27 mouse cellular contexts compared by ENCODE assay signal in the genomic region with DNA sequence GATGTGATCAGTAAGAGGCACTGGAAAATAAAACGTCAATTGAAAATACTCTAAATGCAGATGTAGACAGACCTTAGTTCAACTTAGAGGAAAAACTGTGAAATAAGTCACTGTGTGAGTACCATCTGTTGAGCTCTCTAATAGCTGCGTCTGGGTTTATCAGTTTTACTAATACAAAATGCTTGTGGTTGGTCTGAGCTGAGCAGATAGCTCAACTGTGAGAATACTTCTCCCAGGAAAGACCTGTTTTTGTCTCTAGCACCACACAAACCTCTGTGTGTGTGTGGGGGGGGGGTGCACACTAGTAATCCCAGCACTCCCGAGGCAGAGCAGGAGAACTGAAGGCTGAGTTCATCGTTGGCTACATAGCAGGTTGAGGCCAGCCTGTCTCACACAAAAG. TPM values are rescaled to one million over a fixed set of nuclear protein-coding genes. Genes with fewer than 3 reads are reported as not detected.
A peak's percentile ranks its signal among the peaks of the same experiment; 100 is the strongest.
DNase-seq lines count a peak whose midpoint lies in the region; ATAC-seq and TF ChIP-seq lines count a peak whose summit lies in the region.
"Had no signal": no experiment of that assay in that cellular context is flagged by ENCODE, and none has a peak within 500 bp of the region (broad histone marks: within the 10 kb centered on the region; RNA-seq: fewer than 3 reads in every experiment).

No protein-coding gene starts in this region.

- no peak overlapping the region for H3K4me3 ChIP-seq in liver, embryonic 11.5 days (ENCODE audit: low read depth, low read length)
- H3K4me3 ChIP-seq in liver, embryonic 14.5 days (ENCODE audit: insufficient read depth in 1 of 2, low read depth in 2 of 2, low read length in 2 of 2), result no peak overlapping the region
- H3K4me3 ChIP-seq: embryonic facial prominence, embryonic 10.5 days; embryonic facial prominence, embryonic 13.5 days; erythroblast, embryonic 14.5 days; forebrain, embryonic 13.5 days; heart, adult 2 months; heart, embryonic 10.5 days; heart, embryonic 13.5 days; hindbrain, embryonic 12.5 days; hindbrain, embryonic 15.5 days had no signal

- WGBS in liver, embryonic 11.5 days, result 56% methylated on average over 4 of the region's 4 CpGs
- WGBS in liver, embryonic 14.5 days (ENCODE audit: insufficient replicate concordance), result 27% methylated on average over 4 of the region's 4 CpGs

- peak; percentile 52; the same call in 1 of the 2 replicates for TF ChIP-seq EP300 in liver, embryonic 14.5 days (IDR thresholded peaks at IDR 0.05; ENCODE audit: low read depth)

- no peaks in the 10 kb centered on the region for H3K27me3 ChIP-seq in liver, embryonic 11.5 days (replicated peaks; ENCODE audit: control insufficient read depth, insufficient read depth, low read length)
- H3K27me3 ChIP-seq in liver, embryonic 14.5 days (ENCODE audit: control insufficient read depth, insufficient read depth, low read length), result no peaks in the 10 kb centered on the region
- H3K27me3 ChIP-seq: embryonic facial prominence, embryonic 13.5 days; forebrain, embryonic 13.5 days; heart, embryonic 13.5 days; hindbrain, embryonic 12.5 days; hindbrain, embryonic 15.5 days had no signal

- peak; percentile 75 for ATAC-seq in liver, embryonic 11.5 days (replicated peaks; ENCODE audit: low FRiP score)
- ATAC-seq in liver, embryonic 14.5 days (ENCODE audit: insufficient read depth), result peak; percentile 48; the same call in 1 of the 2 replicates
- ATAC-seq in megakaryocyte progenitor cell, adult 5-6 weeks (replicated peaks; ENCODE audit: poor library complexity), result peak; percentile 88
- ATAC-seq in inflammation-experienced regulatory T-cells, adult 6 months, result no peak
- ATAC-seq: forebrain, embryonic 13.5 days; forebrain, embryonic 16.5 days had no signal

- no peak for DNase-seq in liver, embryonic 11.5 days (ENCODE audit: low spot score)
- no peak for DNase-seq in liver
- DNase-seq in c-Kit-positive CD71-positive TER-119-negative erythroid progenitor cells, embryonic 14.5 days (ENCODE audit: low read depth), result peak; percentile 11
- DNase-seq in liver, embryonic 14.5 days (ENCODE audit: low read depth in 3 of 3, low spot score in 3 of 3), result no peak
- no peak for DNase-seq in urinary bladder, postnatal 25 days (ENCODE audit: low spot score)
- no peak for DNase-seq in lung, postnatal 25 days (ENCODE audit: low spot score)
- DNase-seq: adrenal gland, adult 2 months; adrenal gland, postnatal 14 days; cerebellum, adult 11-12 months; cerebellum, adult 8-10 months; cerebellum, postnatal 10 days; cerebellum, postnatal 36 days; embryo, embryonic 11 days; gastrocnemius, postnatal 10 days; gastrocnemius, postnatal 36 days; heart, adult 2 months had no signal

- H3K9me3 ChIP-seq in liver, embryonic 11.5 days (ENCODE audit: control insufficient read depth, low read length), result no peaks in the 10 kb centered on the region
- no peaks in the 10 kb centered on the region for H3K9me3 ChIP-seq in liver, embryonic 14.5 days (ENCODE audit: control insufficient read depth, low read length)
- H3K9me3 ChIP-seq: embryonic facial prominence, embryonic 10.5 days; embryonic facial prominence, embryonic 13.5 days; forebrain, embryonic 13.5 days; heart, embryonic 10.5 days; heart, embryonic 13.5 days; hindbrain, embryonic 12.5 days; hindbrain, embryonic 15.5 days had no signal

- H3K27ac ChIP-seq in liver, embryonic 11.5 days (ENCODE audit: low read depth, low read length), result no peak overlapping the region
- H3K27ac ChIP-seq in liver, embryonic 14.5 days, result no peak overlapping the region
- H3K27ac ChIP-seq: embryonic facial prominence, embryonic 10.5 days; embryonic facial prominence, embryonic 13.5 days; forebrain, embryonic 13.5 days; heart, adult 2 months; heart, embryonic 10.5 days; heart, embryonic 13.5 days; hindbrain, embryonic 12.5 days; hindbrain, embryonic 15.5 days had no signal

- H3K4me1 ChIP-seq in liver, embryonic 11.5 days (replicated peaks; ENCODE audit: control insufficient read depth, insufficient read depth, low read length), result no peaks in the 10 kb centered on the region
- peaks cover 0 to 5% of the 10 kb centered on the region in 2 experiments; a peak in 1 of 4 replicates for H3K4me1 ChIP-seq in liver, embryonic 14.5 days (replicated peaks; ENCODE audit: control insufficient read depth in 2 of 2, insufficient read depth in 2 of 2, low read length in 1 of 2)
- H3K4me1 ChIP-seq: embryonic facial prominence, embryonic 10.5 days; embryonic facial prominence, embryonic 13.5 days; forebrain, embryonic 13.5 days; heart, embryonic 10.5 days; heart, embryonic 13.5 days; hindbrain, embryonic 12.5 days; hindbrain, embryonic 15.5 days had no signal

- no peak for TF ChIP-seq CTCF in liver, embryonic 14.5 days (IDR thresholded peaks at IDR 0.05; ENCODE audit: low read depth)

- H3K36me3 ChIP-seq in liver, embryonic 11.5 days (ENCODE audit: control insufficient read depth, insufficient read depth, low read length), result no peaks in the 10 kb centered on the region
- no peaks in the 10 kb centered on the region for H3K36me3 ChIP-seq in liver, embryonic 14.5 days (replicated peaks; ENCODE audit: control insufficient read depth, insufficient read depth, low read depth)
- H3K36me3 ChIP-seq: embryonic facial prominence, embryonic 10.5 days; hindbrain, embryonic 12.5 days; hindbrain, embryonic 15.5 days had no signal

- H3K4me2 ChIP-seq in liver, embryonic 11.5 days, result no peak overlapping the region
- no peak overlapping the region for H3K4me2 ChIP-seq in liver, embryonic 14.5 days (ENCODE audit: low read depth)
- H3K4me2 ChIP-seq: embryonic facial prominence, embryonic 13.5 days; forebrain, embryonic 13.5 days; heart, embryonic 13.5 days; hindbrain, embryonic 12.5 days; hindbrain, embryonic 15.5 days had no signal

- no peak overlapping the region for H3K9ac ChIP-seq in liver, embryonic 11.5 days (ENCODE audit: low read depth, low read length)
- no peak overlapping the region for H3K9ac ChIP-seq in liver, embryonic 14.5 days (replicated peaks)
- H3K9ac ChIP-seq: embryonic facial prominence, embryonic 13.5 days; forebrain, embryonic 13.5 days; heart, embryonic 13.5 days; hindbrain, embryonic 12.5 days; hindbrain, embryonic 15.5 days had no signal

RNA-seq across cellular contexts. Expression of gene Rel, which starts 29.9 kb away (rescaled TPM):
- polyA plus RNA-seq in liver, embryonic 11.5 days (2014; fragmentation: Nextera tagmentation; extraction: Ambion mirVana), result 0.67 and 0.79 TPM in 2 replicates
- polyA plus RNA-seq in liver, embryonic 14.5 days (2012; rRNA removed), result 0.52 and 0.55 TPM in 2 replicates
- 0.37 and 0.52 TPM in 2 replicates for polyA plus RNA-seq in liver, embryonic 14.5 days (2014; fragmentation: Nextera tagmentation; extraction: Ambion mirVana)
- total RNA-seq in megakaryocyte progenitor cell, adult 5-6 weeks (2015), result 20.7 and 25.9 TPM in 2 replicates
- 8.1 and 8.9 TPM in 2 replicates for total RNA-seq in megakaryocyte progenitor cell, adult 5-6 weeks (2017)
- polyA plus RNA-seq in inflammation-experienced regulatory T-cells, adult 6 months (2017; shearing (Covaris generic)), result 10 to 100 TPM; 19.6 to 33.6 (median 22.1) TPM

Comparison
In these comparisons a context has a peak if more than half of its experiments do, and no peak if none do; other contexts are left out.
1. RNA of gene Rel, which starts 29.9 kb away (polyA plus RNA-seq): 19.6 to 33.6 TPM in inflammation-experienced regulatory T-cells, adult 6 months; 0.67 to 0.79 TPM in liver, embryonic 11.5 days and 0.37 to 0.55 TPM in liver, embryonic 14.5 days; every median in the first group is over 10 times any median in the second.